Mouse (Mus musculus): ENCODE data around the gene Gm10770. TPM values are rescaled to one million over a fixed set of nuclear protein-coding genes. Genes with fewer than 3 reads are reported as not detected.
"Not testable (repeated sequence)": the region's sequence is repeated elsewhere in the genome, so short reads cannot be mapped to it uniquely, and the experiment has no call there.

Gene Gm10770
- not detected for total RNA-seq (2018; cell fraction: chromatin; rRNA removed)
- total RNA-seq (2018; cell fraction: cytosol; rRNA removed): not detected
- not detected for total RNA-seq (2018; cell fraction: nucleus; rRNA removed)
- not detected in 3 replicates for polyA plus RNA-seq (2018)

DNA sequence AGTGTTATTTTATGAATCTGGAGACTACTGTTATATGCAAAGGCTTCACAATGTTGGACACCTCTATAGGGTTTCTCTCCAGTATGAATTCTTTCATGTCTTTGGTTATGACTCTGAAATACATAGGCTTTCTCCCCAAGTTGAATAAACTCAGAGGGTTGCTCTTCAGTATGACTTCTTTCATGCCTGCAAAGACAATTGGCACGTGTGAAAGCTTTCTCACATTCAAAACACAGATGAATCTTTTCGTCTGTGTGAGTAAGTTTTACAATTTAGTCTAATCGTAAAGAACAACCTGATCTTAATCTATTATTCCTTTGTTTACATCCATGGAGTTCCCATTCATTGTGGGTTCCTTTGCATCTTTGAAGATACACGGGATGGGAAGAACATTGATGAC, at the start of gene Gm10770:
Gene Gm10770, minus strand, starts transcription at position 101 of the 400 bp plus-strand sequence.
- not testable (repeated sequence) for H3K36me3 ChIP-seq (ENCODE audit: inconsistent target); H3K27ac ChIP-seq; H3K79me2 ChIP-seq (ENCODE audit: inconsistent target); H3K4me3 ChIP-seq (ENCODE audit: inconsistent target)
- WGBS (ENCODE audit: missing documents): 88% methylated on average over 4 of the region's 4 CpGs

DNA sequence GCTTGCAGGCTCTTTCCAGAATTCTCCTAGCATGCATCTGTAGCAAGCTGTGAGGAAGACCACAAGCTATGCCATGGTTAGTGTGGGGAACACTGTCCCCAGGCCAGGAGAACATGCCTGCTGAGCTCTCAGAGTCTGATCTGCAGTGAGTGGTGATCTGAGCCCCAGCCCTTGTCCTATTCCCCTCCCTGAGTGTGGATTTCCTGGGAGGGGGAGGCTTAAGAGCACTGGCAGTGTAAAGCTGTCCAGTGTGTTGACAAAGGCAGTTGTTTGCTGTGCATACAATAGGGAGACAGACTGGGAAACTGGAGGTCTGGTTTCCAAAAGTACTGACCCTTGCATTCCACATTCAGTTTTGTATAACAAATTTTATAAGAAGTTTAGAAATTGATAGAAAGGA, 43.8 kb upstream of the Gm10770 start:
- not testable (repeated sequence) for H3K36me3 ChIP-seq (ENCODE audit: inconsistent target); H3K4me3 ChIP-seq (ENCODE audit: inconsistent target)

DNA sequence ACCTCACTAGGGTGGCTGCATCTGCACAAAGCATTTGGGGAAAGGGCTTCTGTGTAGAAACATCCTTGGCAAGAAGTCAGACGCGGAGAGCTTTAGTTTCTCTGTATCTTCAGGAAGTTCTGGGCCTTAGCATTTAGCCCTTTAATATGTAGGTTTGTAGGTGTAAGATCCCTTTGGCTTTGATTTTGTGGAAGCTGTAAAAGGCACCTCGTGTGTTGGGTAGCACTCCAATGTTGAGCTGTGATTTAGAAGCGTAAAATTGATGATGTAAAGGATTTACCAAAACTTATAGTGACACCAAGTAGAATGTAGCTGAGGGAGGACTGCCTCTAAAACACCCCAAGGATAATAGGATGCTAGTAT, 38.9 kb upstream of the Gm10770 start:
- H3K79me2 ChIP-seq (ENCODE audit: inconsistent target); H3K27ac ChIP-seq; H3K36me3 ChIP-seq (ENCODE audit: inconsistent target): not testable (repeated sequence)
- H3K4me3 ChIP-seq (ENCODE audit: inconsistent target): peak overlapping the region; percentile 35
- WGBS (ENCODE audit: missing documents): no CpG with 5 or more reads among the region's 4 CpGs

More for the DNA sequence above, 43.8 kb upstream of the Gm10770 start:
- H3K27ac ChIP-seq; H3K79me2 ChIP-seq (ENCODE audit: inconsistent target): not testable (repeated sequence)

DNA sequence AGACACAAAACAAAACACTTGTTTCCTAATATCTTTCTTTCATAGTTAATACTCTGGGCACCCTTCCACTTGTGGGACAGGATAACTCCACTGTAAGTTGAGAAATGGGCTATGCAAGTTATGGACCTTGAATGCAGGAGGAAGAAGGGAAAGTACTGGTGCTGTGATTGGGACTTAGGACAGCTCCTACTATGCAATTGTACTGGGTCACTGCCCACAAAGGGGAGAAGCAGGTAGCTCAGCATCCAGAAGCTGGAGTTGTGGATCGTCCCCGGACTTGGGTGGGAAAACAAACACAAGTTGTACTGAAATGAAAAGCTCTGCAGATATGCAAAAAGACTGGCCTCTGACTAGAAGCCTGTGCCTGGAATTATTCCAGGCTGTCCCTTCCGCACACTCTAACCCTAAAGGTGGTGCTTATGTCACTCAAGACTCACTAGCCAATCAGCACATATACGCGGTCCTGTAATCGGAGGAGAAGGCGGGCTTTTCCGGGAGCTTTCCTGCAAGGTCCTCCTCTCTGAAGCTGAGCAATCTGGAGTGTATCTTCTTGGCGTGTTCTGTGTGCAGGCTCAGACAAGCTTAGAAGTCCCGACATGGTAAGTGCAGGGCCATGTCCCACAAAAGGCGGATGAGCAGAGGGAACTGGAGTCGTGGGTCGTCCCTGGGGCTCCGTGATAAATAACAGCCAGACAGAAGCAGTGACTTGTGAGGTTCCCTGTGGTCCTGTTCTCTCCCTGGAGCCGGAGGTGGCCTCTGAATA, 38.3 kb upstream of the Gm10770 start, which contains the start of gene Zfp937:
Gene Zfp937, plus strand, starts transcription at position 474 of the 763 bp plus-strand sequence.
- not testable (repeated sequence) for H3K79me2 ChIP-seq (ENCODE audit: inconsistent target); H3K36me3 ChIP-seq (ENCODE audit: inconsistent target); H3K27ac ChIP-seq
- WGBS (ENCODE audit: missing documents): 3% methylated on average over 10 of the region's 15 CpGs
- peak within 1 kb of the TSS; percentile 35 for H3K4me3 ChIP-seq (ENCODE audit: inconsistent target)

DNA sequence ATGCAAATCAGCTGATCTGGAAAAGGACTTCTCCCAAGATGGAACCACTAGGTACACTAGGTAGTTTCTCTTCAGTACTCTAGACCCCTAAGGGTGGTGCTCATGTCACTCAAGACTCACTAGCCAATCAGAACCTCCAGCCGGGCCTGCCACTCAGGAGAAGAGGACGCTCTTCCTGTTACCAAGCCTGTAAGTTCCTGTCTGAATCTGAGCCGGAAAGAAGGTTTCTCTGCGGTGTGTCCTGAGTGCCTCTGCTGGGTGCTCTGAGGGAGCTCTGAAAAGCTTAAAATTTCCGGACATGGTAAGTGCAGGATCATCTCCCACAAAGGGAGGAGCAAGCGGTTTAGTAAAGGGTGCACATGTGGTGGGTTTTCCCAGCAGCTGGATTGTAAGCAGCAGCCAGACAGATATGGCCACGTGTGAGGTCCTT, 2.1 kb upstream of the Gm10770 start, which contains the start of gene Gm14139:
Gene Gm14139, plus strand, starts transcription at position 186 of the 430 bp plus-strand sequence.
- H3K4me3 ChIP-seq (ENCODE audit: inconsistent target); H3K27ac ChIP-seq; H3K79me2 ChIP-seq (ENCODE audit: inconsistent target); H3K36me3 ChIP-seq (ENCODE audit: inconsistent target): not testable (repeated sequence)
- 75% methylated on average over 6 of the region's 7 CpGs for WGBS (ENCODE audit: missing documents)

DNA sequence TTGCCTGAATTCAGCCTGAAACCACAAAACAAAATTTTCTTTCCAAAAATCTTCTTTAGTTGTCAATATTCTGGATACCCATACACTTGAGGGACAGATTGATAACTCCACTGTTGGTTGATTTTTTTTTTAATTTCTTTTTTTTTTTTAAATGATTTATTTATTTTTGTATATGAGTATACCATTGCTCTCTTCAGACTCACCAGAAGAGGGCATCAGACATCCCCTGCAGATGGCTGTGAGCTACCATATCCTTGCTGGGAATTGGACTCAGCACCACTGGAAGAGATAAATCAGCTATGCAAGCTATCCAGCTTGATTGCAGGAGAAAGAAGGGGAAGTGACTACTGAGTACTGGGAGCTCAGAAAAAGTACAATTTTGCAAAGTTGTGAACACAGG, 1.6 kb upstream of the Gm10770 start:
- H3K4me3 ChIP-seq (ENCODE audit: inconsistent target); H3K27ac ChIP-seq; H3K79me2 ChIP-seq (ENCODE audit: inconsistent target); H3K36me3 ChIP-seq (ENCODE audit: inconsistent target): not testable (repeated sequence)

DNA sequence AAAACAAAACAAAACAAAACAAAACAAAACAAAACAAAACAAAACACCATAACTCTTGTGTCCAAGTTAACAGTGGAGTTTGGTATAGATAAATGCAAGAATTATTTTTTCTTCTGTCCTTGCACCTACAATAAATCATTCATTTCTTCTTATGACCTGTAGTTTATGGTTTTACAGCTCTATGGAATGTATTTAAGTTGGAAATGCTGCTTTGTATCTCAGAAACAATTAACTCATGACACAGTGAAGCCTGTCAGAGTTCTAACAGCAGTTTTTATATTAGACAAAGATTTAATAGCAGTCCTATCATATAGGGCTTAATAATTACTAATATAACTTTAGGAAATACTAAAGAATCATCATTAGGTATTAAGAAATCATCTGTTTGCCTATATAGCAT, 5.6 kb downstream of the Gm10770 start:
- Histone ChIP-seq H3K36me3 (ENCODE audit: inconsistent target) (no peaks in the 10 kb centered on the region), H3K4me3 (ENCODE audit: inconsistent target) (no peak overlapping the region), H3K27ac (no peak overlapping the region), H3K79me2 (ENCODE audit: inconsistent target) (no peaks in the 10 kb centered on the region)

DNA sequence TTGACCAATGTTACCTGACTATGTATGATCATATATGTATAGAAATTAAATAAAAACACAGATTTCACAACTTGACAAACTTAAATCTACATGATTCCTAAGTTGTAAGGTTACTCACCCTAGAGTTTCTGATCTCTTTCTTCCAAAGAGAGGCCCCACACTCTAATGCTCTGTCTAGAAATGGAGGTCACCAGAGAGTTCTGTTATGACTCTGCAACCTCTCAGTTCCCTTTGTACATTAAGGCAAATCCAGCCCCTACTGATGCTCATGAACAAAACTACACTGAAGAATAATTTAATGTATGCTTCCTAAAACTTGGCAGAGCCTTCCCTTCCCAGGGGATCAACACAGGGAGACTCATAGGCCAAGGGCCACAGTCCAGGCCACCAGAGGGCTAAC, 12.8 kb downstream of the Gm10770 start:
- no peaks in the 10 kb centered on the region for H3K36me3 ChIP-seq (ENCODE audit: inconsistent target)
- H3K79me2 ChIP-seq (ENCODE audit: inconsistent target): no peaks in the 10 kb centered on the region
- H3K4me3 ChIP-seq (ENCODE audit: inconsistent target): no peak overlapping the region
- H3K27ac ChIP-seq: no peak overlapping the region

DNA sequence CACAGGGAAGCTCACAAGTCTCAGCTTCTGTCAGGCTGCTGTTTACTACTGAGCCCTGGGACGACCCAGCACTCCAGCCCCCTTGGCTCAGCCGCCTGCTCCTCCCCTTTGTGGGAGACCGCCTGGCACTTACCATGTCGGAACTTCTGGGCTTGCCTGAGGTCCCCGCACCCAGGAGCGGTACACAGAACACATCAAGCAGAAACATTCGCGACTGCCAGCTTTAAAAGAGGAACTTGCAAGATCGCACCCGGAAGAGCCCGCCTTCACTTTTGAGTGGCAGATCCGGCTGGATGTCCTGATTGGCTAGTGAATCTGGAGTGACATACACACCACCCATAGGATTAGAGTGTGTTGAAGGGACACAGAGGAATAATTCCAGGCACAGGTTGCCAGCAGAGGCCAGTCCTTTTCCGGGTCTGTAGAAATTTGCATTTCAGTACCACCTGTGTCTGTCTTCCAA, 43.0 kb downstream of the Gm10770 start, which contains the start of gene Zfp120:
Gene Zfp120, minus strand, starts transcription at position 274 of the 463 bp plus-strand sequence.
- WGBS (ENCODE audit: missing documents): 0% methylated on average over 13 of the region's 13 CpGs
- Histone ChIP-seq H3K79me2 (ENCODE audit: inconsistent target) (peaks cover 50% of the 10 kb centered on the region), H3K4me3 (ENCODE audit: inconsistent target) (peak within 1 kb of the TSS; percentile 84), H3K27ac (peak within 1 kb of the TSS; percentile 83), H3K36me3 (ENCODE audit: inconsistent target) (peaks cover 8% of the 10 kb centered on the region; the same call in 1 of the 2 replicates)

DNA sequence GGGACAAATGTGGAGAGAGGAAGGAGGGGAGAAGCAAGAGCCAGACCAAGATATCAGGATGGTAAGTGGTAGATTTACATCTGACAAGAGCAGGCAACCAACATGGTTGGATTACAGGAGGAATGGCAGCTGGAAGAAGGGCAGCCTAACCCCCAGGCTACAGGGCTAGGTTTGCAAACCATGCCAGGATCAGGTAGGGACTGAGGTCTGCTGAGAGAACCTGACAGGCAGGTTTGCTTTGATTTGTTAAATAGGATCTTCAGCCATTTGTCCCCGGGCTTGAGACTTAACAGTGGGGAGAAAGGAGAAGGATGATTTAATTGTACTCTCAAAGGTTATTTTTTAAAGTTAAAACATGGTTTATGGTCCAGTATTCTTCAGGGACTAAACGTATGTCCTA, 46.7 kb downstream of the Gm10770 start:
- 89% methylated on average over 2 of the region's 2 CpGs for WGBS (ENCODE audit: missing documents)
- H3K36me3 ChIP-seq (ENCODE audit: inconsistent target): peaks cover 35% of the 10 kb centered on the region
- H3K4me3 ChIP-seq (ENCODE audit: inconsistent target): no peak overlapping the region
- H3K27ac ChIP-seq: 0 out of 2 replicates have a peak overlapping the region, but pooled peaks have one; percentile 2
- peaks cover 87% of the 10 kb centered on the region for H3K79me2 ChIP-seq (ENCODE audit: inconsistent target)

DNA sequence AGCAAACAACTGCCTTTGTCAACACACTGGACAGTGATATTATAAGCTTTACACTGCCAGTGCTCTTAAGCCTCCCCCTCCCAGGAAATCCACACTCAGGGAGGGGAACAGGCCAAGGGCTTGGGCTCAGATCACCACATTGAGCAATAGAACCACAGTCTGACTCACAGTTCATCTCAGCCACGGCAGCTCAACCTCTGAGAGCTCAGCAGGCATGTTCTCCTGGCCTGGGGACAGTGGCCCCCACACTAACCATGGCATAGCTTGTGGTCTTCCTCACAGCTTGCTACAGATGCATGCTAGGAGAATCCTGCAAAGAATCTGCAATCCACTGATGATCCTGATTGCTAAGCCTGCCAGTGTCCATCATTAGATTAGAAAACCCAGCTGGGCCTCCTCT, 47.5 kb downstream of the Gm10770 start:
- WGBS (ENCODE audit: missing documents): 0% methylated on average over 1 of the region's 1 CpGs
- Histone ChIP-seq H3K27ac (0 out of 2 replicates have a peak overlapping the region, but pooled peaks have one; percentile 2), H3K36me3 (ENCODE audit: inconsistent target) (peaks cover 37% of the 10 kb centered on the region), H3K79me2 (ENCODE audit: inconsistent target) (peaks cover 95% of the 10 kb centered on the region)
- not testable (repeated sequence) for H3K4me3 ChIP-seq (ENCODE audit: inconsistent target)

Other genes starting within 250 kb of the Gm10770 start
- 21.7 to 23.5 TPM (median 23.4 TPM) in 3 replicates for gene Zfp120, start 43.0 kb downstream of the Gm10770 start, polyA plus RNA-seq (2018)
- not detected in 3 replicates for gene Gm14139, start 2.1 kb upstream of the Gm10770 start, polyA plus RNA-seq (2018)
- 1.5 to 2.1 TPM (median 2.1 TPM) in 3 replicates for gene Zfp937, start 38.4 kb upstream of the Gm10770 start, polyA plus RNA-seq (2018)
- gene Gm21994, start 75.9 kb upstream of the Gm10770 start, polyA plus RNA-seq (2018): 1.4 to 8.2 TPM (median 4.3 TPM) in 3 replicates
- not detected in 3 replicates for gene Gm14124, start 77.8 kb upstream of the Gm10770 start, polyA plus RNA-seq (2018)
- gene Gm10130, start 144.0 kb upstream of the Gm10770 start, polyA plus RNA-seq (2018): not detected in 3 replicates
- gene 3300002I08Rik, start 183.1 kb upstream of the Gm10770 start, polyA plus RNA-seq (2018): 1.1 to 2.4 TPM (median 2.0 TPM) in 3 replicates

Measured in macrophage (primary cell).